Mouse (Mus musculus) urinary bladder, postnatal 25 days (tissue): ENCODE measurements around the gene Pygm.

Experiments used
- DNase-seq: peaks from one replicate; pipeline ENCODE4 v3.0.0; 2022; ENCODE audit warnings: low spot score

Gene Pygm

DNA sequence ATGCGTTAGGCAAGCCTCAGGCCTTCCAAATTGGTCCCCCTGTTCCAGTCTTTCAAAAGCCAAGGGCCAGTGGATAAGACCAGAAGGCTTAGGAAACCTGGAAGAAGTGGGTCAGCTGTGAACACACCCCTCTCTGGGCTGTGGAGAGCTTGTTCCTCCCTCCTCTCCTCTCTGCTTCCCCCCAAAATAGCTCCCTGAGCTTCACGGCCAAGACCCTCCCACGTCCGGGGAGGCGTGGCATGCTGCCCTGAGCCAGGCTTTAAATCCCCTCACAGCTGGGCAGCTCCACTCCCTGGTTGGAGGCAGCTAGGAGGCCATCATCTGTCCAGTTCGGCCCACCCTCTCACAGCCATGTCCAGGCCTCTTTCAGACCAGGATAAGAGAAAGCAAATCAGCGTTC is at the start of gene Pygm:
TSS of gene Pygm (plus strand) at position 272 of the 400 bp plus-strand sequence.
- peak; percentile 54 for DNase-seq

DNA sequence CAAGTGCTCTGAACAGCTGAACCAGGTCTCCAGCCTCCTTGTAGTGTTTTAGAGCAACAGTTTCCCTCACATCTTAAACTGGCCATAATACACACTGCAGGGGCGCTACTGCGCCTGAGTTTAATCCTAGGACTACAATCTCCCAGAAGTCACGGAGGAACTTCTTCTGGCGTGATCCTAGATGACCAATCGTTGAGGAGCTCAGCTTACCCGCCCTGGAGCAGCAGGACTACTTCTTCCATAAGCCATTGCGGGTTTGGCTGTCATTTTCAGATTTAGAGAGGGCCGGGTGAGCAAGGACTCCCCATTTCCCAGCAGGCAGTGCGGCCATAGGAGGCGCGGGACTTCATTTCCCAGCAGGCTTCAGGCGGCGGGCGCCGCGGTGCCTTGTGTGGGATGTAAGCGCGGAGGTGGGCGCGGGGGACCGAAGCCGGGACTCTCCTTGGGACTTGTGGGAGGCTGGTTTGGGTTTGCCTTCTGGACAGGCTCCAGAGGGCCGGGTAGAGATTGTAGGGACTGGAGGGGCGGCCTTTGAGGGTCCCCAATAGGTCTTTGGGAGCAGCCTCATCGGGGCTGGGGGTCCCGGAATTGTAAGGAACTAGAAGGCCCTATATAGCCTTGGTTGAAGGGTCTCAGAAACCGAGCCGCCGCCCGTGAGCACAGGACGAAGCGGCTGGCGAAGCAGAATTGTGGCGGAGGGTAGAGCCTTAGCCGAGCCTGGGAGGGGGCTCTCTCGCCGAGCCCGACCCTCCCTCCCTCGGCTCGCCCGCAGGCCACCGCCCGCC is 49.3 kb upstream of the Pygm start, which contains the start of gene Men1:
TSS of gene Men1 (plus strand) at position 307 of the 785 bp plus-strand sequence.
- peak; percentile 74 for DNase-seq

DNA sequence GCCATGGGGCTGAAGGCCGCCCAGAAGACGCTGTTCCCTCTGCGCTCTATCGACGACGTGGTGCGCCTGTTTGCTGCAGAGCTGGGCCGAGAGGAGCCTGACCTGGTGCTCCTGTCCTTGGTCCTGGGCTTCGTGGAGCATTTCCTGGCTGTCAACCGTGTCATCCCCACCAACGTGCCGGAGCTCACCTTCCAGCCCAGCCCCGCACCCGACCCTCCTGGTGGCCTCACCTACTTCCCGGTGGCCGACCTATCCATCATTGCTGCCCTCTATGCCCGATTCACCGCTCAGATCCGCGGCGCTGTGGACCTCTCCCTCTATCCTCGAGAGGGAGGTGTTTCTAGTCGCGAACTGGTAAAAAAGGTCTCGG is 48.8 kb upstream of the Pygm start:
- no peak for DNase-seq

DNA sequence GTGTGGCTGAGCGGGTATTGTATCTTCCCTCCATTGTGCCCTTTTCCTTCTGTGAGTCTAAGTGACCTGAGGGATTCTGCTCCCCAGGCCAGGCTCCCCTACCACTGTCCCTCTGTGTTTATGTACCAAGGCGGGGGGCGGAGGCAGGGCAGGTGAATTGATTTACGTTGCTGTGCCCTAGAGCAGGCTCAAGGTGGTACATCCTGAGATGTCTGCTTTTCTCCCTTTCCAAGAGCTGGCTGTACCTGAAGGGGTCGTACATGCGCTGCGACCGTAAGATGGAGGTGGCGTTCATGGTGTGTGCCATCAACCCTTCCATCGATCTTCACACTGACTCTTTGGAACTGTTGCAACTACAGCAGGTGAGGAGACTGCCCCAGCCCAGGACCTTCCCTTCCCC is 47.3 kb upstream of the Pygm start:
- no peak for DNase-seq

DNA sequence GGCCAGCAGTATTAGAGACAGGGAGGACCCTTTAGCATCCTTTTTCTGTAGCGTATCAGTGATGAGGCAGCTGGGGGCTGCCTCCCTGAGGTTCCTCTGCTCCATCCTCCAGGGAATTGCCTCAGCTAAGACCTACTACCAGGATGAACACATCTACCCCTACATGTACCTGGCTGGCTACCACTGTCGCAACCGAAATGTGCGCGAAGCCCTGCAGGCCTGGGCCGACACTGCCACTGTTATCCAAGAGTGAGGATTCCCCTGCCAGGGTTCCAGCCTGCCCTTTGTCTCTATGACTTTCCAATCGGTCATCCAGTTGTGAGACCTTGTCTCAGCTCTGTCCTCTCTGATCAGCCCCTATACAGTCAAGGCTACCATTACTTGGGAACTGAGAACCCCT is 46.0 kb upstream of the Pygm start:
- DNase-seq = no peak

DNA sequence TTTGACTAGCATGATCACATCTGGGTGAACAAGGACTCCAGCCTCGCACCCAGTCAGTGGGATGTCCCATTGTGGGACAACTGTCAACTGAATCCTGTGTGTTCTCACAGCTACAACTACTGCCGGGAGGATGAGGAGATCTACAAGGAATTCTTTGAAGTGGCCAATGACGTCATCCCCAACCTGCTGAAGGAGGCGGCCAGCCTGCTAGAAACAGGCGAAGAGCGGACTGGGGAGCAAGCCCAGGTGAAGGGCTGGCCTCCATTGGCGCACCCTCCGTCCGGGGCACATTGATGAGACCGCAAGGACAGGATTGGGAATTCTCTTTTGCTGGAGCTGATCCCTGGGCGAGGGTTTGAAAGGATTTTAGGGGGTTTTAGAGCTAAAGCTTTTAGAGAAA is 45.5 kb upstream of the Pygm start:
- DNase-seq = no peak

DNA sequence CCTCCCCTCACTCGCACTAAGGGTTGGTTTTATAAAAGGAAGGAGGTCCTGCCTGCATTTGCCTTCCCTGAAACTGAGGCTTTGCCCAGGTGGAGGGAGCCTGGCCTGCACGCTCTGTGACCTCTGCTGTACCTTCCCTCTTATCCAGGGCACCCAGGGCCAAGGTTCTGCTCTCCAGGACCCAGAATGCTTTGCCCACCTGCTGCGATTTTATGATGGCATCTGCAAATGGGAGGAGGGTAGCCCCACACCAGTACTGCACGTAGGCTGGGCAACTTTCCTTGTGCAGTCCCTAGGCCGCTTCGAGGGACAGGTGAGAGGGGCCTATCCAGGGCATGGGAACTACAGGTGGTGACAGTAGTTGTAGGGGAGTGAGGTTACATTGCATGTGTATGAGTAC is 45.0 kb upstream of the Pygm start:
- DNase-seq = no peak

DNA sequence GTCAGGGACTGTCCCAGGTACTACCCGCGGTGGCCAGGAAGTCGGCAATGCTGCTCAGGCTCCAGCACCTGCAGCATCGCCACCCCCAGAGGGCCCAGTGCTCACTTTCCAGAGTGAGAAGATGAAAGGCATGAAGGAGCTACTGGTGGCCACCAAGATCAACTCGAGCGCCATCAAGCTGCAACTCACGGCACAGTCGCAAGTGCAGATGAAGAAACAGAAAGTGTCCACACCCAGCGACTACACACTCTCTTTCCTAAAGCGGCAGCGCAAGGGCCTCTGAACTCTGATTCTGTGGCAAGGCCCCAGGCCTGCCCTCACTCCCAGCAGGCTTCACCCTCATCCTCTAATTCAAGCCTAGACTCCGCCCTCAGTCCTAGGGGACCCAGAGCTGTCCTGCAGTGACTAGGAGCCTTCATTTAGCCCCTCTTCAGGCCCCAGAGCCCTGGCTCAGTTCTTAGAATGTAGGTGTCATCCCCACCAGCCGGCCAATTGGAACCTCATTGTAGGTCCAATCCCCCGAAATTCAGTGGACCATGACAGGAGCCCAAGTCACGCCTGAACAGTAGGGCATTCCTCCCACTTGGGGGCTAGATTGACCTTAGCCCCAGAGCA is 44.2 kb upstream of the Pygm start:
- no peak for DNase-seq

DNA sequence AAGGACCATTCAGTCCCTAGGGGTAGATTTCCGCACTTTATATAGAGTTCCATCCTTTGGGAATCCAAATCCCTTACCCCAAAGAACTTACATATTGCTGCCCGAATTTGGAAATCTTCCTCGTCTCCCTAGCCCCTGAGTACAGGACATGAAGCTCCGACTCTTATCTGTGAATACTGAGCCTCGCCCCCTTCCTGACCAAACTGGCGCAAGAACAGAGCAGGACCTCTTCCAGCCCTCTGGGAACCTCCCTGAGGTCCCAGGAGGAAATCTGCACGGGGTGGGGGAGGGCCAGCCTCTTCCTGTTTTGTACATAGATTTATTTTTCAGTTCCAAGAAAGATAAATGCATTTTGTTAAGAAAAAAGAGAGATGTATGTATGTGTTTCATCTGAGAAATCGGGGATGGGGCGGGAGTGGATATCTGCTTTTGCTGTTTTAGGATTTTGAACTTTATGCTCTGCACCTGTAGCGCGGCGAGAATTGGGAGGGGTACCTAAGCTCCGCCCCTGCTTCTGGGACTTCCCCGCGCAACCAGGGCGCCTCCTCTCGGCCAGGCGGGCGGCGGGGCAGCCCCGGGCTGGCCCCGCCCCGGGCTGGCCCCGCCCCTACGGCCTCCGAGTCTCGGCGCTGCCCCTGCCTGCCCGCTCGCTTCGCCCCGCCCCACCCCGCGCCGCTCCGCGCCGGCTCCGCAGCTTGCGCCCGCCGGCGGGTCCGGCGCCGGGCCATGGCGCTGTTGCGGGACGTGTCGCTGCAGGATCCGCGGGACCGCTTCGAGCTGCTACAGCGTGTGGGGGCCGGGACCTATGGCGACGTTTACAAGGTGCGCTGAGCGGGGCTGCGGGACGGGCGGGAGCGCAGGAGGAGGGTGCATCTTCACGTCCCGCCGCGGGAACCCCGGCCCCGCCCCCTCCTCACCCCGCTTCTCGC is 43.4 kb upstream of the Pygm start, which contains the start of gene Map4k2:
TSS of gene Map4k2 (plus strand) at position 612 of the 929 bp plus-strand sequence.
- DNase-seq = peak; percentile 88

DNA sequence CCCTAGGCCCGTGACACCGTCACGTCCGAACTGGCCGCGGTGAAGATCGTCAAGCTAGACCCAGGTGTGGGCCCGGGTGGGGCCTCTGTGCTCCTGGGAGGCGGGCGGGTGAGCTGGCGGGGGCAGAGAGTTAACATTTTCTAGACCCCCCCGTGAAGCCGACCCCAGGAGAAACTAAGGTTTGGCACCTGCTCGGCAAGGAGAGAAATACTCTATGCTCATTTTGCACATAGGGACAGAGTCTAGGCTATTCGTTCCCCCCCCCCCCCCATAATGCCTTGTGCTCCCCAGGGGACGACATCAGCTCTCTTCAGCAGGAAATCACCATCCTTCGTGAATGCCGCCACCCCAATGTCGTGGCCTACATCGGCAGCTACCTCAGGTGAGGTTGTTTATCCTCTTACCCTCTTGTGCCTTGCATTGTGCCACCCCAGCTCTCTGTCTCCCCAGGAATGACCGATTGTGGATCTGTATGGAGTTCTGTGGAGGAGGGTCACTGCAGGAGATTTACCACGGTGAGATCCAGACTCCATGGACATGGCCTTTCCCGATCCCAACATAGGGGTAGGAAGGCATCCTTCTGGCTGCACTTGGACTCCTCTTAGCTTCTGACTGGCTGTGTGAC is 42.6 kb upstream of the Pygm start:
- no peak for DNase-seq

DNA sequence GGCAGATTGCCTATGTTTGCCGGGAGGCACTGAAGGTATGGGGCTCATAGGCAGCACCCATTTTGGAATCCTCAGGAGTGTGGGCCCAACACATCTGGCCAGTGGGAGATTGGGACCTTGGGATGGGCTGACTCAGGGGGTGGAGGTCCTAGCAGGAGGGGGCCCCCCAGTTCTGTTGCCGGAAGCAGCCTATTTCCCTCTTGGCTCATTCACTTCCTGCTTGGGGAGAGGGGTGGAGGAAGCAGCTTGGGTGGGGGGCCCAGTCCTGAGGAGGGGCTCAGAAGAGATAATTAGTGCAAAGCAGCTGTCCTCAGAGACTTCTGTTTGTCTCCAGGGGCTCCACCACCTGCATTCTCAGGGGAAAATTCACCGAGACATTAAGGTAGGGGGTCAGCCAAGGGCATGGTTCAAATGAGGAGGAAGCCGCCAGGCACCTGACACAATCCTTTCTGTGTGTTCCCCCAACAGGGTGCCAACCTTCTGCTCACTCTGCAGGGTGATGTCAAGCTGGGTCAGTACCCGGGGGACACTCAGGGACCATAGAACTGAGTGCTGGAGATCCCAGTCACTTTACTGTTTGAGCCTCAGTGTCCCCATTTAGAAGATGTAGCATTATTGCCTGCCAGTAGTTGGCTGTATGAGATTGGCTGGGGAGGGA is 41.8 kb upstream of the Pygm start:
- no peak for DNase-seq

DNA sequence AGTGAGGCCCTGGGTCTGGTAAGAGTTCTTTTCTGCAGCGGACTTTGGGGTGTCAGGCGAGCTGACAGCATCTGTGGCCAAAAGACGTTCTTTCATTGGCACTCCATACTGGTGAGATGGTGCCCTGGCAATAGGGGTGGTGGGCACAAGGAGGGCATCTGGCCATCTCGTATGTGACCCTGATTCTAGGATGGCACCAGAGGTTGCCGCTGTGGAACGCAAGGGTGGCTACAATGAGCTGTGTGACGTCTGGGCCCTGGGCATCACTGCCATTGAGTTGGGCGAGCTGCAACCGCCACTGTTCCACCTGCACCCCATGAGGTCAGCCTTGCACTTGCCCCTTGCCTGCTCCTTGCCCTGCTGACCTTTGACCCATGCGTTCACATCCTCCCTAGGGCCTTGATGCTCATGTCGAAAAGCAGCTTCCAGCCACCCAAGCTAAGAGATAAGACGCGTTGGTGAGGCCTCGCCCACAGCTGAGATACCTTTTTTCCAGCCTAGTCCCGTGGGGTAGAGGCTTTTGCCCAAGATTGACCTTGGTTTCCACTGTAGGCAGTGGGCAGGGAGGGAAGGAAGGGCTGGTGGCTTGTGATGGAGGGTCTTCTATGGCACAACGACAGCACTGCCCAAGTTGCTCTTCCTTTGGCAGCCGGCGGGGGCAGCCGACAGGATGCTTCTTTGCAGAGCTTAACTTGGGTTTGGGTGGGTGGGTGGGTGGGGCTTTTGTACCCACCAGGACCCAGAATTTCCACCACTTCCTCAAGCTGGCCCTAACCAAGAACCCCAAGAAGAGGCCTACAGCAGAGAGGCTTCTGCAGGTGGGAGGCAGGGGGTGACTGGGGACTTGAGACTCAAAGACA is 40.9 kb upstream of the Pygm start:
- DNase-seq = no peak

DNA sequence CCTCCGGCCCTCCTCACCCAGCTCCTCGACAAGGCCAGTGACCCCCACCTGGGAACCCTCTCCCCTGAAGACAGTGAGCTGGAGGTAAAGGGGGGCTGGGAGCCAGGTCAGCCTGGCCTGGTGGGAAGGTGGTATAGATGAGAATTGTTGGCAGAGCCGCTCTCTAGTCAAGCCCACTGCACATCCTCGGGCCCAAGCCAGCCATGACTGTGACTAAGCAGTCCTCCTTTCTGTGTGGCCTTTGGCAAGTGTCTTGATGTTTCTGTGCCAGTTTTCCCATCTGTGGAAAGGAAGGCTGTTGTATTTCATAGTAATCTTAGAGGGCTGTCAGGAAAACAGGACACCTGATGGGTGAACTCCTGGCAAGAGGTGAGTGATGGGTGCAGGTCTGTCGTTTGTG is 40.2 kb upstream of the Pygm start:
- DNase-seq = no peak

DNA sequence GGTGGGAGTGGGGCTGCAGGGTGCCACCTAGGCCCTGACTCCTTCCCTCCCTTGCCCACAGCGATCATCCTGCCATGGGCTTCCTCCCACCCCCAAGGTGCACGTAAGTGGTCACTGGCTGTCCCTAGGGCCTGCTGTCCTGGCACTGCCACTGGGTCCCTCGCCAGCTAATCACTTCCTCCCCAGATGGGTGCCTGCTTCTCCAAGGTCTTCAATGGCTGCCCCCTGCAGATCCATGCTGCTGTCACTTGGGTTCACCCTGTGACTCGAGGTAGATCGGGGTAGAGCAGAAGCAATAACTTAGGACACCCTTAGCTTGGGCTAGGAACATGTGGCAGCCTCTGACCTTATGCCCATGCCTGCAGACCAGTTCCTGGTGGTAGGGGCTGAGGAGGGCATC is 38.2 kb upstream of the Pygm start:
- DNase-seq = no peak

DNA sequence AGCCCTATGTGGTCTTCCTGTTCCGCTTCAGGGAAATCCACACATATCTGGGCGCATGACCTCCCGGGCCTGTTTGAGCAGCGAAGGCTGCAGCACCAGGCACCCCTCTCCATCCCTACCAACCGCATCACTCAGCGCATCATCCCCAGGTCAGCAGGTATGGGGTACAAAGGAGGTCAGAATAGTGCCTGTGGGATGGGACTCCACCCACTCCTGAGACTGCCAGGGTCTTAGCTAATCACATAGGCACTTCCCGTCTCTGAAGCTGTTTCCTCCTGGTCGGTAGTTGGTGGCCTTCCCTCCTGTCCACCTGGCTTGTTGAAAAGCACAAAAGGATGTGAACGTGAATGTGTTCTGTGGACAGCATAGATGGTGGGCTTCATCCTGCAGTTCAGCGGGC is 37.5 kb upstream of the Pygm start:
- no peak for DNase-seq

DNA sequence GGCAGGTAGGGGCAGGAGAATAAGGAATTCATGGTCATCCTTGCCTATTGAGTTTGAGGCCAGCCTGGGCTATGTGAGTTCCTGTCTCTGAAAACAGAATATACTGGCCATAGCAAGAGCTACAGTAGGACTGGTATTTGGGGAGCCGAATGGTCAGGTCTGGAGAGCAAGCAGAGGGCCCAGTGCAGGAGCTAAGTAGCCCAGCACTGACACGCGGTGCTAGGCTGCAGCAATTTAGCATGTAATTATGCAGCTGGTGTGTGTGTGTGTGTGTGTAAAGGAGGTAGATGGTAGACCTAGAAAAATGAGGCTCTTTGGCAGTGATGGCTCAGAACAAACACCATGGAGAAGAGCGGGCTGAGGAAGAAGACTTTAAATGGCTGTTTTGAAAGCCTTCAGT is 36.6 kb upstream of the Pygm start:
- no peak for DNase-seq

DNA sequence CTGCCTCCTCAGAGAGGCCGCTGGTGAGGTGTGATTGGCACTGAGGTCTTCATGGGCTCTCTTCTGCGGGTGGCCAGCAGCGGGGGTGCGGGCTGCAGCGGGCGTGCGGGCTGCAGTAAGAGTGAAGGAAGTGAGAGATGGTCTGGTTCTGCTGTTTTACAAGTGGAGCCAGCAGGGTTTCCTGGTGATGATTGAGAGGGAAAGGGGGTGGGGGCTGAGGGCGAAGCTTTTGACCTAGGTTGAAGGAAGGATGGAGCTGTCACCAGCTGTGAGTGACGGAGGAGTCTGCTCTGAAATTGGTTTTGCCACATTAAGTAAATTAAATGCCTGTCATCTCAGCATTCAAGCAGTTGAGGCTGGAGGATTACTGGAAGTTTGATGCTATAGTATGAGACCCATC is 35.5 kb upstream of the Pygm start:
- DNase-seq = no peak

DNA sequence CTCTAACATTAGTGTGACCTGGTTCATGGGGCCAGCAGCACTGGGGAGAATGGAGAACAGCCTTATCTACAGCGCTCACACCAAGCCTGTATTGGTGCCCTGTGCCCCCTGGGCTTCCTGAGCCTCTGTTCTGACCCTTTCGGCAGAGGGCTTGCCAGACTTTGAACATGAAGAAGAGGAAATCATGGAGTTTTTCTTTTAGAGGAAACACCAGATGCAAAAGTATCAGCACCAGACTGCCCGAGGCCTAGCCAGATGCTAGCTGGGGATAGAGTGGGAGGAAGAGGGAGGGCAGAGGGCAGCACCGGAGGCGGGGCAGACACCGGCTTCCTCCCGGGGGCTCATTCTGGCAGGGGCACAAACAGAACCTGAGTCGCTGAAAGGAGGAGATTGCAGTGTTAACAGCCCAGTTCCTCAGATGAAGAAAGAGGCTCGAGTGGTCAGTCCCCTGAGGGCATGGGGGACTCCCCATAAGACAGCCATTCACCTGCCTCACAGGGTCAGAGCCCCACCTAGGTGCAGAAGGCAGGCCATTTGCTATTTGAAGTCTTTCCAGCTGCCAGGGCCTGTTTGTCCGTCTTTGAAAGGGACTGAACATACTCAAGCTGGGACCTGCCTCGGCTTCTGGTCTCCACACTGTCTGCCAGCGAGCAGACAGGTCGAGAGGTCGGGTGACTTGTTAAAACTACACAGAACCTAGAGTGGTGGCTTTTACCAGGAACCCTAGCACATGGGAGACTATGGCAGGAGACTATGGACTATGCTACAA is 34.8 kb upstream of the Pygm start:
- no peak for DNase-seq

DNA sequence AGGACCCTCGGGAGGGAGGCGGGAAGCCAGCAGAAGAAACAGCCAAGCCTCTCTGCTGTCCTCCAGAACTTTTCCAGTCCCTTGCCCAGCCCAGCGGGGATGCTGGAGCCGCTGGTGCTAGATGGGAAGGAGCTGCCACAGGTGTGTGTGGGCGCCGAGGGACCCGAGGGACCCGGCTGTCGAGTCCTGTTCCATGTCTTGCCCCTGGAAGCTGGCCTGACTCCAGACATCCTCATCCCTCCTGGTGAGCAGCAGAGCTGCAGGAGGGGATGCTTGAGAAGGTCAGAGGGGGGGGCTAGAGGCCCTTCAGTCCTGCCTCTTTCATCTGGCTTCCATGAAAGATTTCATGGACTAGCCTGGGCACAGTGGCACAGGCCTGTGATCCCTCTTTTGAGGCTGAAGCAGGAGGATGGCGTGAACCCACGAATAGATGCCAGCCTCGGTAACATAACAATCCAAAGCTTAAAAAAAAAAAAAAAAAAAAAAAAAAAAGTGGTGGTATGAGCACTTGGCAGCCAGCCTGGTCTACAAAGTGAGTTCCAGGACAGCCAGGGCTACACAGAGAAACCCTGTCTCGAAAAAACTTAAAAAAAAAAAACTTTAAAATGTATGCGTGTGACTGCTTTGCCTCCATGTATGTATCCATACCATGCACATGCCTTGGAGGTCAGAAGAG is 32.6 kb upstream of the Pygm start:
- no peak for DNase-seq
